In genomic region chr12:71252509-71253167, GRCm38 (mm10) we compare ENCODE assay signal across 23 mouse cellular contexts. TPM values are rescaled to one million over a fixed set of nuclear protein-coding genes. Genes with fewer than 3 reads are reported as not detected.
DNase-seq lines count a peak whose midpoint lies in the region; ATAC-seq and TF ChIP-seq lines count a peak whose summit lies in the region.
"Had no signal": no experiment of that assay in that cellular context is flagged by ENCODE, and none has a peak within 500 bp of the region (broad histone marks: within the 10 kb centered on the region; RNA-seq: fewer than 3 reads in every experiment).

No protein-coding gene starts in this region.

- peak; percentile 63; the same call in 1 of the 2 replicates for ATAC-seq in kidney, embryonic 15.5 days (replicated peaks; ENCODE audit: low FRiP score)
- ATAC-seq: hindbrain, embryonic 16.5 days; intestine, embryonic 15.5 days had no signal

- H3K4me1 ChIP-seq in kidney, embryonic 15.5 days = peaks cover 46% of the 10 kb centered on the region
- no peaks in the 10 kb centered on the region for H3K4me1 ChIP-seq in kidney, adult 2 months (ENCODE audit: control insufficient read depth, insufficient read depth, low read length)
- H3K4me1 ChIP-seq: intestine, embryonic 15.5 days had no signal

- no peak for TF ChIP-seq POLR2A in kidney, adult 2 months (IDR thresholded peaks at IDR 0.05; ENCODE audit: low read depth, low read length)

- H3K4me3 ChIP-seq in kidney, embryonic 15.5 days (replicated peaks) = no peak overlapping the region
- no peak overlapping the region for H3K4me3 ChIP-seq in kidney, adult 2 months (ENCODE audit: insufficient read depth, low read depth, low read length)
- H3K4me3 ChIP-seq: embryonic facial prominence, embryonic 13.5 days; erythroblast, embryonic 14.5 days; forebrain, embryonic 12.5 days; hindbrain, embryonic 10.5 days; intestine, embryonic 15.5 days; midbrain, embryonic 12.5 days; neural tube, embryonic 15.5 days had no signal

- no peak overlapping the region for H3K9ac ChIP-seq in kidney, embryonic 15.5 days
- H3K9ac ChIP-seq: embryonic facial prominence, embryonic 13.5 days; forebrain, embryonic 12.5 days; intestine, embryonic 15.5 days; liver, embryonic 14.5 days; midbrain, embryonic 12.5 days; neural tube, embryonic 15.5 days had no signal

- H3K27me3 ChIP-seq in kidney, embryonic 15.5 days = no peaks in the 10 kb centered on the region
- H3K27me3 ChIP-seq in kidney, adult 2 months (replicated peaks; ENCODE audit: control insufficient read depth, insufficient read depth, low read length) = no peaks in the 10 kb centered on the region
- H3K27me3 ChIP-seq: embryonic facial prominence, embryonic 13.5 days; forebrain, embryonic 12.5 days; intestine, embryonic 15.5 days; midbrain, embryonic 12.5 days; neural tube, embryonic 15.5 days had no signal

- H3K36me3 ChIP-seq in kidney, embryonic 15.5 days = no peaks in the 10 kb centered on the region
- H3K36me3 ChIP-seq in kidney, adult 2 months (ENCODE audit: control insufficient read depth, insufficient read depth, low read length) = no peaks in the 10 kb centered on the region
- H3K36me3 ChIP-seq: embryonic facial prominence, embryonic 13.5 days; forebrain, embryonic 12.5 days; hindbrain, embryonic 10.5 days; intestine, embryonic 15.5 days; midbrain, embryonic 12.5 days; neural tube, embryonic 15.5 days had no signal

- peak overlapping the region; percentile 54 for H3K27ac ChIP-seq in kidney, embryonic 15.5 days
- no peak overlapping the region for H3K27ac ChIP-seq in kidney, adult 2 months (ENCODE audit: insufficient read depth, low read depth, low read length)
- H3K27ac ChIP-seq: embryonic facial prominence, embryonic 13.5 days; forebrain, embryonic 12.5 days; hindbrain, embryonic 10.5 days; intestine, embryonic 15.5 days; liver, embryonic 14.5 days; midbrain, embryonic 12.5 days; neural tube, embryonic 15.5 days had no signal

- TF ChIP-seq CTCF in kidney, adult 2 months (conservative IDR thresholded peaks at IDR 0.05; ENCODE audit: insufficient read depth, insufficient read length, low read depth, low read length) = no peak

- 16% methylated on average over 11 of the region's 11 CpGs for WGBS in kidney, embryonic 15.5 days
- 48% methylated on average over 11 of the region's 11 CpGs for WGBS in kidney, adult 2 months

- H3K4me2 ChIP-seq in kidney, embryonic 15.5 days = no peak overlapping the region
- H3K4me2 ChIP-seq: embryonic facial prominence, embryonic 13.5 days; forebrain, embryonic 12.5 days; heart, embryonic 11.5 days; intestine, embryonic 15.5 days; midbrain, embryonic 12.5 days; neural tube, embryonic 15.5 days had no signal

- H3K9me3 ChIP-seq in kidney, embryonic 15.5 days (replicated peaks) = no peaks in the 10 kb centered on the region
- H3K9me3 ChIP-seq: embryonic facial prominence, embryonic 13.5 days; forebrain, embryonic 12.5 days; hindbrain, embryonic 10.5 days; intestine, embryonic 15.5 days; midbrain, embryonic 12.5 days; neural tube, embryonic 15.5 days had no signal

- DNase-seq in adrenal gland, adult (ENCODE audit: inconsistent age in 2 of 2, low spot score in 1 of 2) = peak; percentile 77 to 83
- DNase-seq in adrenal gland, postnatal 4 days (ENCODE audit: low spot score in 2 of 2) = no peak
- no peak for DNase-seq in kidney, adult 2 months
- DNase-seq in ovary, adult 18-20 months (ENCODE audit: low spot score) = peak; percentile 8
- no peak for DNase-seq in ovary, postnatal 14 days (ENCODE audit: low spot score)
- DNase-seq in adrenal gland, postnatal 36 days = peak; percentile 72 to 79
- no peak for DNase-seq in gastrocnemius, adult 18-20 months (ENCODE audit: low spot score)
- DNase-seq: cerebellum, adult 9-11 months; gastrocnemius, postnatal 14 days; heart, adult 11 months; kidney, postnatal 36 days; thymus, postnatal 36 days had no signal

RNA-seq across cellular contexts. Expression of gene Dact1, which starts 57.0 kb away (rescaled TPM):
- total RNA-seq in adrenal gland, postnatal 4 days (2021) = 10 to 100 TPM; 27.1 to 29.6 TPM
- 16.3 and 18.9 TPM in 2 replicates for polyA plus RNA-seq in kidney, embryonic 15.5 days (2015; fragmentation: Nextera tagmentation; extraction: Ambion mirVana)
- polyA plus RNA-seq in kidney, adult 2 months (2012; rRNA removed) = 3.9 and 4.0 TPM in 2 replicates
- 10 to 100 TPM; 20.2 to 24.3 TPM for total RNA-seq in adrenal gland, postnatal 36 days (2021)
- total RNA-seq in gastrocnemius, adult 18-20 months (2021) = 1 to 10 TPM; 1.9 to 5.4 TPM
- polyA plus RNA-seq: erythroblast, embryonic 14.5 days had no signal

Comparison
In these comparisons a context has a peak if more than half of its experiments do, and no peak if none do; other contexts are left out.
1. DNase-seq: peak in adrenal gland, adult (2 of 2), ovary, adult 18-20 months (single experiment) and adrenal gland, postnatal 36 days (2 of 2); none in adrenal gland, postnatal 4 days (0 of 2), kidney, adult 2 months (single experiment), ovary, postnatal 14 days (single experiment) and gastrocnemius, adult 18-20 months (single experiment).